Mouse (Mus musculus) cerebellum, adult 2 months (tissue): ENCODE data around the gene Cd300ld4.
"Not testable (repeated sequence)": the region's sequence is repeated elsewhere in the genome, so short reads cannot be mapped to it uniquely, and the experiment has no call there.

Experiments
- CTCF ChIP-seq: fragments of 200-500 bp; IDR thresholded peaks from 2 replicates; pipeline ENCODE4 v1.5.1; 2011; ENCODE audit warnings: low read depth, mild to moderate bottlenecking, control low read depth, low read length, moderate library complexity, borderline replicate concordance; ENCODE audit not compliant: insufficient read depth
- POLR2A ChIP-seq: fragments of 200-500 bp; IDR thresholded peaks from 2 replicates; pipeline ENCODE4 v1.6.1; 2011; ENCODE audit warnings: low read length, control low read depth, borderline replicate concordance; ENCODE audit not compliant: insufficient read depth

DNA sequence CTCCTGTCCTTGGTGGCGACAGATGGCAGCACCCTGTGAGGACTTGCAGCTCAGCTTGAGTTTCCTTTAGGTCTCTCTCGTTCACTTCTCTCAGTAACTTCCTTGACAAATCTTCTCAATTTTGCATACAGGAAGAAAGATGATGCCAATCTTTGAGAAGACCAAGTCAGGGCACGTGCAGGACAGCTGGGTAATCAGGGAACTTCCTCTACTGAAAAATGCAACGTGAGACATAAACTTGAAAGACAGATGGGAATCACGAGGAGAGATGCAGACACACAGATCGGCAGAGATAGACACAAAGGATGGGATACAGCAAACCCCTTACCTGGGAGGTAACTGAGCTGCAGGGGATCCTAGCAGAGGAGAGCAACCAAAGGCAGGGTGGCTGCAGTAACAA, 10.9 kb upstream of the Cd300ld4 start, which contains the start of gene Cd300ld5:
- TF ChIP-seq POLR2A, CTCF: not testable (repeated sequence)
